Mouse (Mus musculus): ENCODE measurements around the gene Gm20708. TPM values are rescaled to one million over a fixed set of nuclear protein-coding genes. Genes with fewer than 3 reads are reported as not detected.
A peak's percentile ranks its signal among the peaks of the same experiment; 100 is the strongest.
"Not testable (repeated sequence)": the region's sequence is repeated elsewhere in the genome, so short reads cannot be mapped to it uniquely, and the experiment has no call there.

Gm20708 gene
- polyA plus RNA-seq, 1 experiment from 2014 or later = 0.47 TPM

DNA sequence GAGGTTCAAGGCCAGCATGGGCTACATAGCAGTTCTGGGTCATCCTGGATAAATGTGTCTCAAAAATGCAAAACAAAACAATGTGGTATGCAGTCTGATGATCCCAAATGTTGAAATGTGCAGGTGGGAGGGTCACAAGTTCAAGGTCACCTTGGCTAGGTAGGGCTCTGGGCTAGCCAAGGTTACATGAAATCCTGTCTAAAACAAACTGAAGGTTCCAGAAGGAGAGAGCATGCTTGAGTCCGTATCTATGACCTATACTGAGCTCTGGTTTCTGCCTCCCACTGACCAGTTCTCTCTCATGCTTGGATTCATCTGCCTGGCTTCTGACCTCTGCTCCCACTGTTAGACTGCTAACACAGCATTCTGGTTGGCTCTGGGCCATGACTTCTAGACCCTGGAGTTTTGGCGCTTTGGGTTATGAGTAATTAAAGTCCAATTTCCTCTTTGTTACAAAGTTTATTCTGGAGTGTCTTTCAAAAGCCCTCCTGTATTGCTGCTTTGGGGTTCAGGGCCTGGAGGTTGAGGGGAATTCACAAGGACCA lies 20.3 kb downstream of the Gm20708 start:
- no peak overlapping the region for H3K4me2 ChIP-seq (ENCODE audit: low read length)
- WGBS = 92% methylated on average over 2 of the region's 2 CpGs
- H3K4me1 ChIP-seq (ENCODE audit: control insufficient read depth, insufficient read depth, low read length) = peaks cover 17% of the 10 kb centered on the region

DNA sequence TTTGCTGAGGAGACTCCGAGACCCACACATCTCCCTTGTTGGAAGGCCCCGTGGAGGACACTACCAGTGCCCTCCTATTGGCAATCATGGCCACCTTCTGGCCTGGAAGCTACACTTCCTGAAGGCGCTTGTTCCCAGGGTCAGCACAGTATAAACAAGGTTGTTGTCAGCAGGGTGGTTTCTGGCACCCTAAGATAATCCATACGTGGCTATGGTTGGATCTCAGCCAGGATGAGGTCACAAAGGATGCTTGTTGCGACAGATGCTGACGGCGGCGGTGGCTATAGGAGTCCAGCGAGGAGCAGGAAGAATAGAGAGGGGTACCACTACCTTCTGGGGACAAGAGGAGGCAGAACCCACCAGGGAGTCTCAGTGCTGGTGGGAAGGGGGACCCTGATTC lies 20.9 kb downstream of the Gm20708 start:
- Histone ChIP-seq H3K4me2 (ENCODE audit: low read length) (no peak overlapping the region), H3K4me3 (replicated peaks; ENCODE audit: low read depth, low read length) (no peak overlapping the region), H3K27me3 (ENCODE audit: control insufficient read depth, insufficient read depth, low read length) (no peaks in the 10 kb centered on the region), H3K9me3 (ENCODE audit: control insufficient read depth, low read length) (no peaks in the 10 kb centered on the region), H3K9ac (replicated peaks; ENCODE audit: low read length) (no peak overlapping the region), H3K4me1 (ENCODE audit: control insufficient read depth, insufficient read depth, low read length) (peaks cover 10% of the 10 kb centered on the region), H3K36me3 (ENCODE audit: control insufficient read depth, insufficient read depth, low read length) (no peaks in the 10 kb centered on the region), H3K27ac (replicated peaks; ENCODE audit: low read depth, low read length) (no peak overlapping the region)
- 84% methylated on average over 9 of the region's 9 CpGs for WGBS
- no peak for ATAC-seq (ENCODE audit: low FRiP score, low TSS enrichment)
- no peak for DNase-seq

More for the DNA sequence above, 20.3 kb downstream of the Gm20708 start:
- H3K9me3 ChIP-seq (ENCODE audit: control insufficient read depth, low read length) = no peaks in the 10 kb centered on the region
- no peak overlapping the region for H3K4me3 ChIP-seq (replicated peaks; ENCODE audit: low read depth, low read length)
- H3K9ac ChIP-seq (replicated peaks; ENCODE audit: low read length) = no peak overlapping the region
- H3K27me3 ChIP-seq (ENCODE audit: control insufficient read depth, insufficient read depth, low read length) = no peaks in the 10 kb centered on the region
- H3K27ac ChIP-seq (replicated peaks; ENCODE audit: low read depth, low read length) = no peak overlapping the region
- no peak for DNase-seq
- ATAC-seq (ENCODE audit: low FRiP score, low TSS enrichment) = no peak
- H3K36me3 ChIP-seq (ENCODE audit: control insufficient read depth, insufficient read depth, low read length) = no peaks in the 10 kb centered on the region

DNA sequence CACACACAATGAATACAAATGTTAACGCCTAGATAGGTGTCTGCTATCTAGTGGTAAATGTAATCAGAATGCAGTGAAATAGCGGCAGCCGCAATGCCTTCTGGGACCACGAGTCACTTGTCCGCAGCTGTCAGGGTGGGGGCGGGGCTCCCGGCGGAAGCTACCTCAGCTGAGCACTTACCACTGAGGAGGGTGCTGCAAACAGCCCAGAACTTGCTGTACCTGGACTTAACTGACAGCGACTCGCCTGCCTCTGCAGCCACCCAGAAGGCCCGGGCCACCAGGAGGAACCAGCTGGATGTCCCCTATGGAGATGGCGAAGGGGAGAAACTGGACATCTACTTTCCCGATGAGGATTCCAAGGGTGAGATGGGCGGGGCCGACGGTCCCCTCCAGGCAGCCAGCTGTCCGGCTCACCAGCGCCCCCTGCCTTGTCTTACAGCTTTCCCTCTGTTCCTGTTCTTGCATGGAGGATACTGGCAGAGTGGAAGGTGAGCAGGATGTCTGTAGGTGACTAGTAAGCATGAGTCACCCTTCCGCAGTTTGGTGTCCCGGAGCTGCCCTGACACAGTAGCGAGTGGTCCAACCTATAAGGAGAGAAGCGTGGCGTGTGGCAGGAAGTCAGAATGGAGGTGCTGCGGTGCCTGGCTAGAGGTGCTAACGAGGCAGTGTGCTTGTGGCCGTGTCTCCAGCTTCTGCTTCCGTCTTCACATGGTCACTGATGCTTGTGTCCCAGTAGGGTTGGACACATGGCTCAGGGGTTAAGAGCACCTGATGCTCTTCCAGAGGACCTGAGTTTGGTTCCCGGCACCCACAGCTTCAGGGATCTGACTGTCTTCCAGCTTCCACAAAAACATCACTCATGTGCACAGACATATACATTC lies 22.9 kb downstream of the Gm20708 start:
- H3K27me3 ChIP-seq (ENCODE audit: control insufficient read depth, insufficient read depth, low read length) = no peaks in the 10 kb centered on the region
- no peaks in the 10 kb centered on the region for H3K9me3 ChIP-seq (ENCODE audit: control insufficient read depth, low read length)
- no peaks in the 10 kb centered on the region for H3K36me3 ChIP-seq (ENCODE audit: control insufficient read depth, insufficient read depth, low read length)
- H3K4me1 ChIP-seq (ENCODE audit: control insufficient read depth, insufficient read depth, low read length) = no peaks in the 10 kb centered on the region
- H3K4me2 ChIP-seq (ENCODE audit: low read length) = peak overlapping the region; percentile 54
- WGBS = 20% methylated on average over 28 of the region's 28 CpGs
- ATAC-seq (ENCODE audit: low FRiP score, low TSS enrichment) = peak; percentile 57; the same call in 1 of the 2 replicates
- H3K4me3 ChIP-seq (replicated peaks; ENCODE audit: low read depth, low read length) = peak overlapping the region; percentile 30
- no peak overlapping the region for H3K27ac ChIP-seq (replicated peaks; ENCODE audit: low read depth, low read length)
- DNase-seq = peak; percentile 82
- H3K9ac ChIP-seq (replicated peaks; ENCODE audit: low read length) = 0 out of 2 replicates have a peak overlapping the region, but pooled peaks have one; percentile 20

GRCm38 (mm10) chr11:117833509-117833908 lies 24.0 kb downstream of the Gm20708 start:
- H3K9ac ChIP-seq (replicated peaks; ENCODE audit: low read length); H3K36me3 ChIP-seq (ENCODE audit: control insufficient read depth, insufficient read depth, low read length); H3K4me3 ChIP-seq (replicated peaks; ENCODE audit: low read depth, low read length); H3K4me1 ChIP-seq (ENCODE audit: control insufficient read depth, insufficient read depth, low read length); DNase-seq; H3K9me3 ChIP-seq (ENCODE audit: control insufficient read depth, low read length); H3K4me2 ChIP-seq (ENCODE audit: low read length); ATAC-seq (ENCODE audit: low FRiP score, low TSS enrichment); H3K27ac ChIP-seq (replicated peaks; ENCODE audit: low read depth, low read length); H3K27me3 ChIP-seq (ENCODE audit: control insufficient read depth, insufficient read depth, low read length): not testable (repeated sequence)
- 93% methylated on average over 4 of the region's 6 CpGs for WGBS

- Histone ChIP-seq H3K4me3 (replicated peaks; ENCODE audit: low read depth, low read length) (no peak overlapping the region), H3K27me3 (ENCODE audit: control insufficient read depth, insufficient read depth, low read length) (no peaks in the 10 kb centered on the region), H3K4me2 (ENCODE audit: low read length) (no peak overlapping the region), H3K36me3 (ENCODE audit: control insufficient read depth, insufficient read depth, low read length) (no peaks in the 10 kb centered on the region), H3K27ac (replicated peaks; ENCODE audit: low read depth, low read length) (no peak overlapping the region), H3K4me1 (ENCODE audit: control insufficient read depth, insufficient read depth, low read length) (no peaks in the 10 kb centered on the region), H3K9me3 (ENCODE audit: control insufficient read depth, low read length) (no peaks in the 10 kb centered on the region), H3K9ac (replicated peaks; ENCODE audit: low read length) (no peak overlapping the region)
- WGBS = 93% methylated on average over 8 of the region's 8 CpGs
- ATAC-seq (ENCODE audit: low FRiP score, low TSS enrichment) (no peak), DNase-seq (no peak)
Observed at GRCm38 (mm10) chr11:117834086-117834485, 24.6 kb downstream of the Gm20708 start.

GRCm38 (mm10) chr11:117836306-117836705 lies 26.8 kb downstream of the Gm20708 start:
- ATAC-seq (ENCODE audit: low FRiP score, low TSS enrichment) = no peak

DNA sequence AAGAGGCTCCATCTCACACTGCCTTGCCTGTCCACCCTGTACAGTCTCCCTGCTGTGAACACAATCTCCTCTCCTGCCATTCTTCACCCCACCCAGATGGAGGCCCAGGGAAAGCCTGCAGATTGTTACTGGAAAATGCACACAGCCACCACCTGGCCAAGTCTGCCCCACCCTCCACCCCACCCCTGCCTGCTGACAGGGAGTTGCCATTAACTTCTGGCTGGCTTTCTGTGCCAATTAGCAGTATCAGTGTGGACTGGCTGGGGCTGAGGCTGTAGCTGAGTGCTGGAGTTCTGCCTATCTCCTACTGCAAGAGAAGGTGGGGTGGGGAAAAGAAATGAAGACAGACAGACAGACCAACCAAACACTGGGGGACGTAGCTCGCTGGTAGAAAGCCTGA lies 29.1 kb downstream of the Gm20708 start:
- 77% methylated on average over 2 of the region's 2 CpGs for WGBS
- Histone ChIP-seq H3K4me1 (ENCODE audit: control insufficient read depth, insufficient read depth, low read length) (no peaks in the 10 kb centered on the region), H3K9me3 (ENCODE audit: control insufficient read depth, low read length) (no peaks in the 10 kb centered on the region), H3K36me3 (ENCODE audit: control insufficient read depth, insufficient read depth, low read length) (no peaks in the 10 kb centered on the region), H3K27ac (replicated peaks; ENCODE audit: low read depth, low read length) (no peak overlapping the region), H3K4me3 (replicated peaks; ENCODE audit: low read depth, low read length) (no peak overlapping the region), H3K9ac (replicated peaks; ENCODE audit: low read length) (no peak overlapping the region), H3K27me3 (ENCODE audit: control insufficient read depth, insufficient read depth, low read length) (no peaks in the 10 kb centered on the region), H3K4me2 (ENCODE audit: low read length) (no peak overlapping the region)
- ATAC-seq (ENCODE audit: low FRiP score, low TSS enrichment) = no peak
- no peak for DNase-seq

More at GRCm38 (mm10) chr11:117836306-117836705, 26.8 kb downstream of the Gm20708 start:
- Histone ChIP-seq H3K27me3 (ENCODE audit: control insufficient read depth, insufficient read depth, low read length) (no peaks in the 10 kb centered on the region), H3K9ac (replicated peaks; ENCODE audit: low read length) (no peak overlapping the region), H3K9me3 (ENCODE audit: control insufficient read depth, low read length) (no peaks in the 10 kb centered on the region), H3K4me1 (ENCODE audit: control insufficient read depth, insufficient read depth, low read length) (no peaks in the 10 kb centered on the region), H3K4me2 (ENCODE audit: low read length) (peak overlapping the region; percentile 32), H3K36me3 (ENCODE audit: control insufficient read depth, insufficient read depth, low read length) (no peaks in the 10 kb centered on the region), H3K4me3 (replicated peaks; ENCODE audit: low read depth, low read length) (no peak overlapping the region), H3K27ac (replicated peaks; ENCODE audit: low read depth, low read length) (no peak overlapping the region)
- 25% methylated on average over 13 of the region's 13 CpGs for WGBS
- DNase-seq = peak; percentile 55

- Histone ChIP-seq H3K27me3 (ENCODE audit: control insufficient read depth, insufficient read depth, low read length) (no peaks in the 10 kb centered on the region), H3K4me1 (ENCODE audit: control insufficient read depth, insufficient read depth, low read length) (no peaks in the 10 kb centered on the region), H3K36me3 (ENCODE audit: control insufficient read depth, insufficient read depth, low read length) (no peaks in the 10 kb centered on the region), H3K4me3 (replicated peaks; ENCODE audit: low read depth, low read length) (no peak overlapping the region), H3K4me2 (ENCODE audit: low read length) (no peak overlapping the region), H3K9me3 (ENCODE audit: control insufficient read depth, low read length) (no peaks in the 10 kb centered on the region), H3K27ac (replicated peaks; ENCODE audit: low read depth, low read length) (no peak overlapping the region), H3K9ac (replicated peaks; ENCODE audit: low read length) (no peak overlapping the region)
- DNase-seq (no peak), ATAC-seq (ENCODE audit: low FRiP score, low TSS enrichment) (no peak)
- WGBS = 85% methylated on average over 1 of the region's 1 CpGs
Observed at GRCm38 (mm10) chr11:117839021-117839420, 29.6 kb downstream of the Gm20708 start.

GRCm38 (mm10) chr11:117840910-117841309 lies 31.4 kb downstream of the Gm20708 start:
- WGBS = 63% methylated on average over 1 of the region's 1 CpGs
- Histone ChIP-seq H3K4me3 (replicated peaks; ENCODE audit: low read depth, low read length) (no peak overlapping the region), H3K27me3 (ENCODE audit: control insufficient read depth, insufficient read depth, low read length) (no peaks in the 10 kb centered on the region), H3K4me2 (ENCODE audit: low read length) (no peak overlapping the region), H3K36me3 (ENCODE audit: control insufficient read depth, insufficient read depth, low read length) (no peaks in the 10 kb centered on the region), H3K9ac (replicated peaks; ENCODE audit: low read length) (no peak overlapping the region), H3K9me3 (ENCODE audit: control insufficient read depth, low read length) (no peaks in the 10 kb centered on the region), H3K27ac (replicated peaks; ENCODE audit: low read depth, low read length) (no peak overlapping the region), H3K4me1 (ENCODE audit: control insufficient read depth, insufficient read depth, low read length) (no peaks in the 10 kb centered on the region)
- ATAC-seq (ENCODE audit: low FRiP score, low TSS enrichment) (no peak), DNase-seq (no peak)

Measured in midbrain, embryonic 14.5 days (tissue).